Mouse (Mus musculus): ENCODE results near the gene Emd. TPM values are rescaled to one million over a fixed set of nuclear protein-coding genes. Genes with fewer than 3 reads are reported as not detected.
A peak's percentile ranks its signal among the peaks of the same experiment; 100 is the strongest.

The Emd gene
- total and polyA plus RNA-seq, 3 experiments = 33.8 to 49.5 (median 37.6) TPM

DNA sequence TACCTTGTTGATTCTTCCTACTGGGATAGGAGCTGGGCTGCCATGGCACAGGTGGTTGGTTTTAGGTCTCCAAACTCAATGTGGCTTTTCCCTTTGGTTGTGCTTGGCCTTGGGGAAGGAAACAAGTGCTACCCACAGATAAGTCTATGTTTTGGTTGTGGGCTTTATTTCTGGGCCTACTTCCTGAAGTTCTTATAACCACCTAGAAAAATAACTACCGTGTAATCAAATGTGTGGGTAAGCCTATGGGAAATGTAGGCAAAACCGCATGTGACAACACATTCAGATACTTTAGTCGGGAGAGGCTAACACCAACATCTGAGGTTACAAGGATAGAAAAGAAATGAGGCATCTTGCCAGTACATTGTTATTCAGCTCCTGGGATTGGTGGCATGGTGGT lies 3.3 kb downstream of the Emd start:
- Histone ChIP-seq H3K4me3 (no peak overlapping the region), H3K27ac (no peak overlapping the region), H3K4me1 (ENCODE audit: control insufficient read depth, insufficient read depth, low read length) (peaks cover 4% of the 10 kb centered on the region; the same call in 1 of the 2 replicates), H3K79me2 (replicated peaks; ENCODE audit: control insufficient read depth, insufficient read depth, low read length) (no peaks in the 10 kb centered on the region), H3K36me3 (ENCODE audit: control insufficient read depth, insufficient read depth, low read length) (no peaks in the 10 kb centered on the region), H3K27me3 (ENCODE audit: control insufficient read depth, insufficient read depth, low read length) (no peaks in the 10 kb centered on the region), H3K9ac (ENCODE audit: low read depth, low read length) (no peak overlapping the region)
- DNase-seq = no peak
- TF ChIP-seq CTCF (IDR thresholded peaks at IDR 0.05) (no peak), EP300 (IDR thresholded peaks at IDR 0.05; ENCODE audit: insufficient read depth, low read depth, low read length) (no peak), POLR2A (IDR thresholded peaks at IDR 0.05; ENCODE audit: insufficient read depth, low read depth, low read length) (no peak)
- 86% methylated on average over 3 of the region's 3 CpGs for WGBS
- intact Hi-C loops (cut with DNase I) = no loop called here

- H3K4me3 ChIP-seq = peak overlapping the region; percentile 63
- peak overlapping the region; percentile 99 for H3K27ac ChIP-seq
- TF ChIP-seq CTCF (IDR thresholded peaks at IDR 0.05) = no peak
- TF ChIP-seq EP300 (IDR thresholded peaks at IDR 0.05; ENCODE audit: insufficient read depth, low read depth, low read length) = no peak
- TF ChIP-seq POLR2A (IDR thresholded peaks at IDR 0.05; ENCODE audit: insufficient read depth, low read depth, low read length) = no peak
- no peak for DNase-seq
- 24% methylated on average over 3 of the region's 3 CpGs for WGBS
- peaks cover 2% of the 10 kb centered on the region for H3K4me1 ChIP-seq (ENCODE audit: control insufficient read depth, insufficient read depth, low read length)
- intact Hi-C loops (cut with DNase I) = loop anchor here (2.0 to 5.0 kb wide), 2 partner anchors 27 to 103 kb away; partner anchors contain the start of genes Atp6ap1, Slc10a3 and Ubl4a
- peak overlapping the region; percentile 70 for H3K9ac ChIP-seq (ENCODE audit: low read depth, low read length)
- no peaks in the 10 kb centered on the region for H3K79me2 ChIP-seq (replicated peaks; ENCODE audit: control insufficient read depth, insufficient read depth, low read length)
- H3K27me3 ChIP-seq (ENCODE audit: control insufficient read depth, insufficient read depth, low read length) = no peaks in the 10 kb centered on the region
- H3K36me3 ChIP-seq (ENCODE audit: control insufficient read depth, insufficient read depth, low read length) = peaks cover 5% of the 10 kb centered on the region
These were observed 15.2 kb downstream of the Emd start for GRCm38 (mm10) chrX:74269736-74270061.

DNA sequence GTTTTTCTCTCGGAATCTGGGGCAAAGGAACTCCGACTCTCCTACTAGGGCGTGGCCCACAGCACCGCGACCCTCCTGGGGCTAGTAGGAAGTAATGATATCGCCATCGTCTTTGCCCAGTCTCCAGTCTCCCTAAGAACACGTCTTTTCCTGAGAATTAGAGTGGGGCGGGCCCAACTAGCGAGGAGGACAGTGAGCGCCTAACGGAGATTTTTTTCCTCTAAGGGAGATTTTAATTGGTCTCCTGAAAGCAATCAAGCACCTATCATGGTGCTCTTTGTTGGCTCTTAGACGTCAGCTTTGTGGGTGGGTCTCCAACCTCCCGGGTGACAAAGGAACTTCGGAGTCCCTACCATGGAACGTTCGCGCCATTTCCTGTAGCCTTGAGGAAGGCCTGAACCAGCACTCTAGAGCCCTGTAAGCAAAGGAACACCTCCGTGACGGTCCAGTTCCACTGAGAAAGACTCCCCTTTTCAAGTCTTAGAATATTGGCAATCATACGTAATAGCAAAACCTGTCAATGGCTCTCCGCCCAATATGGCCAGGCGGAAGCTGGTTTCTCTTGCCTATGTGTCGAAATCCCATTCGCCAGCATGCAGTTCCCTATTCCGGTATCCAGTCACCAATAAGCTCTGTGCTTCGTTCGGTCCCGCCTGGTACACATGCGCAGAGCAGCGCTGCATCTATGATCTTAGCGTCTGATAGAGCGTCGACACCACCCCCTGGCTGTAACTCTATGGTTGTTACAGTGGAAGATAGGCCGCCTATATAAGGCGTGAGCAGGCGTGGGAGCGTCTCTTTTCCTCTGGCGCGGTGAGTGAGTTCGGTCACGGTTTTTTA lies 15.8 kb downstream of the Emd start, which contains the start of gene Rpl10:
TSS of gene Rpl10 (plus strand) at position 751 of the 840 bp plus-strand sequence.
- intact Hi-C loops (cut with DNase I) = loop anchor here (2.0 to 5.0 kb wide), 2 partner anchors 27 to 102 kb away; partner anchors contain the start of genes Atp6ap1, Slc10a3 and Ubl4a
- Histone ChIP-seq H3K36me3 (ENCODE audit: control insufficient read depth, insufficient read depth, low read length) (peaks cover 5% of the 10 kb centered on the region), H3K4me1 (ENCODE audit: control insufficient read depth, insufficient read depth, low read length) (peaks cover 2% of the 10 kb centered on the region), H3K27ac (peak within 1 kb of the TSS; percentile 99), H3K27me3 (ENCODE audit: control insufficient read depth, insufficient read depth, low read length) (no peaks in the 10 kb centered on the region), H3K9ac (ENCODE audit: low read depth, low read length) (peak within 1 kb of the TSS; percentile 72), H3K79me2 (replicated peaks; ENCODE audit: control insufficient read depth, insufficient read depth, low read length) (no peaks in the 10 kb centered on the region), H3K4me3 (peak within 1 kb of the TSS; percentile 66)
- TF ChIP-seq POLR2A (IDR thresholded peaks at IDR 0.05; ENCODE audit: insufficient read depth, low read depth, low read length) (peak; percentile 98), CTCF (IDR thresholded peaks at IDR 0.05) (peak; percentile 62), EP300 (IDR thresholded peaks at IDR 0.05; ENCODE audit: insufficient read depth, low read depth, low read length) (no peak; the same call in none of the 2 replicates)
- peak; percentile 83 to 93 for DNase-seq
- WGBS = 17% methylated on average over 42 of the region's 42 CpGs

DNA sequence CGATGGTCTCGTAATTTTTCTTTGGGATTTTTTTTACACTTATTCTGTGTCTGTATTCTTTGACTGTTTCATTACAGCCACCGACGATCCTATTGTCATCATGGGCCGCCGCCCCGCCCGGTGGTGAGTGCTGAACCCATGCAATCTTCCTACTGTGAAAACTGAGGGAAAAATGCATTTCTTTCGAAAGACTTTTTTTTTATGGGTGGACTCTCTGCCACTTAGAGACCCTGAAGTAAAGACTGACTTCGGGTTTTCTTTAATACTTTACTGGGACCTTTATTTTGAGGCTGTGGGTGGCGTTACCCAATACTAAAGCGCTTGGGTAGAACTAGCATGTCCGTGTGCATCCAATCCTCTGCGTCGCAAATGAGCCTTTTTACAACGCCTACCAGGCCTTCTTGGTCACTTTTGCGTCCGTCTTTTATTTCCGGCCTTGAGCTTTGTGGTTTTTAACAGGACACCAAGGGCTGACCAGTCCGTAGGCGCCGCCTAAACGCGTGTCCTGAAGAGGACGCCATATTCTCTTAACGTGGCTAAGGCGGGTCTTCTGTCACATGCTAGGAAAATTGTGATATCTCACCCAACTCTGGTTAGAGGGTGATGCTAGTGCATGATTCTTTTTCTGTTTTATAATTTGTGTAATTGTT lies 16.5 kb downstream of the Emd start:
- Histone ChIP-seq H3K27me3 (ENCODE audit: control insufficient read depth, insufficient read depth, low read length) (no peaks in the 10 kb centered on the region), H3K4me3 (peak overlapping the region; percentile 66), H3K79me2 (replicated peaks; ENCODE audit: control insufficient read depth, insufficient read depth, low read length) (no peaks in the 10 kb centered on the region), H3K27ac (peak overlapping the region; percentile 76), H3K4me1 (ENCODE audit: control insufficient read depth, insufficient read depth, low read length) (peaks cover 2% of the 10 kb centered on the region), H3K9ac (ENCODE audit: low read depth, low read length) (peak overlapping the region; percentile 69), H3K36me3 (ENCODE audit: control insufficient read depth, insufficient read depth, low read length) (peaks cover 5% of the 10 kb centered on the region)
- peak; percentile 31 for DNase-seq
- intact Hi-C loops (cut with DNase I) = loop anchor here (2.0 to 5.0 kb wide), 2 partner anchors 26 to 101 kb away; partner anchors contain the start of genes Atp6ap1, Slc10a3 and Ubl4a
- TF ChIP-seq POLR2A (IDR thresholded peaks at IDR 0.05; ENCODE audit: insufficient read depth, low read depth, low read length) = 0 out of 2 replicates have a peak, but pooled peaks have one; percentile 6
- no peak for TF ChIP-seq EP300 (IDR thresholded peaks at IDR 0.05; ENCODE audit: insufficient read depth, low read depth, low read length)
- WGBS = 19% methylated on average over 27 of the region's 27 CpGs

DNA sequence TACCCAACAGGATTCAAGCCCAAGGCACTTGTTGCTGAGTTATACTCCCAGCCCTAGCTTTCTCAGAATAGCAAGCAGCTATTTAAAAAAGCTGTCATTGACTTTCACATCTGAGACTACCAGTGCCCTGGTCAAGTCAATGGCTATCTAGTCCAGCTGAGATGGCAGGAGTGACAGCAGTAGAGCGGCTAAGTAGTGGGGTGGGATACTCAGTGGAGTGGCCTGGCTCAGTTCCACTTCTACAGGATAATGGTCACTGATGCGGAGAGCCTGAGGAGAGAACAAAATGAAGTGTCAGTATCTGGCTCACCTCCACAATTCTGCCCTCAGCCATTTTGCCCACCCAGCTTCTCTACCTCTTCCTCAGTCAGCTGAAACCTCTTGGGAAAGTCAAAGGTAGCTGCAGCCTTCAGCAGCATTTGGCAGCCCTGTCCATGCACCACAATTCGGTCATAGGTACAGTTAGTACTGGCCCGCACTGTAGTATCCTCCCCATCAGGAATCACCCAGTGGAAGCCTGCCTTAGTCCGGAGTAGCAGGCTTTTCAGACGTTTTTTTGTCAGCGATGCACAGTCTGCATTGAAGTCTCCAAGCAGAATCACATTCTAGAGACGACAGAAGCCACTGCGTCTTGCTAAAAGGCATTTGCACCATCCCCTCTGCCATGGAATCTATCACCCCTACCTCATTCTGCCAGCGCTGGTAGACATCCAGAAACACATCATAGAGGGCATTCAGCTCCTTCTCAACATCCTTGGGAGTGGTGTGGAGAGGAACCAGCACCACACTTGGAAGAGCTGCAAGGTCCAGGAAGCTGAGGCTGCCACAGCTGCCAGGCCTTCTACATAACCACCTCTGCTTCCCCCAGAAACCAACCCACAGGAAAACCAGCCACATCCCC lies 19.2 kb downstream of the Emd start:
- intact Hi-C loops (cut with DNase I) = loop anchor here (5.0 kb wide), 1 partner anchor 99 kb away; the partner anchor contains the start of genes Slc10a3 and Ubl4a
- WGBS = 31% methylated on average over 10 of the region's 10 CpGs
- no peak for TF ChIP-seq CTCF (IDR thresholded peaks at IDR 0.05)
- no peak for TF ChIP-seq EP300 (IDR thresholded peaks at IDR 0.05; ENCODE audit: insufficient read depth, low read depth, low read length)
- TF ChIP-seq POLR2A (IDR thresholded peaks at IDR 0.05; ENCODE audit: insufficient read depth, low read depth, low read length) = 0 out of 2 replicates have a peak, but pooled peaks have one; percentile 13
- H3K79me2 ChIP-seq (replicated peaks; ENCODE audit: control insufficient read depth, insufficient read depth, low read length) = no peaks in the 10 kb centered on the region
- H3K27me3 ChIP-seq (ENCODE audit: control insufficient read depth, insufficient read depth, low read length) = no peaks in the 10 kb centered on the region
- peaks cover 5% of the 10 kb centered on the region for H3K36me3 ChIP-seq (ENCODE audit: control insufficient read depth, insufficient read depth, low read length)
- peaks cover 2% of the 10 kb centered on the region for H3K4me1 ChIP-seq (ENCODE audit: control insufficient read depth, insufficient read depth, low read length)
- DNase-seq = no peak
- no peak overlapping the region for H3K27ac ChIP-seq
- no peak overlapping the region for H3K4me3 ChIP-seq
- H3K9ac ChIP-seq (ENCODE audit: low read depth, low read length) = no peak overlapping the region

All from heart, adult 2 months (tissue).